Mouse (Mus musculus): ENCODE measurements around the gene Rasgef1a.

The Rasgef1a gene

GRCm38 (mm10) chr6:118010756-118011615 is at the start of gene Rasgef1a:
Rasgef1a (plus strand) TSS chr6:118011438.
- DNase-seq (ENCODE audit: low read depth, low spot score), result no peak

GRCm38 (mm10) chr6:117963201-117963600 is 48.0 kb upstream of the Rasgef1a start:
- no peak for DNase-seq (ENCODE audit: low read depth, low spot score)

GRCm38 (mm10) chr6:117966729-117967128 is 44.5 kb upstream of the Rasgef1a start:
- DNase-seq (ENCODE audit: low read depth, low spot score), result no peak

- DNase-seq (ENCODE audit: low read depth, low spot score), result no peak
Measured at GRCm38 (mm10) chr6:117987173-117987572, 24.1 kb upstream of the Rasgef1a start.

- no peak for DNase-seq (ENCODE audit: low read depth, low spot score)
Measured at GRCm38 (mm10) chr6:117989209-117989608, 22.0 kb upstream of the Rasgef1a start.

GRCm38 (mm10) chr6:117990649-117991048 is 20.6 kb upstream of the Rasgef1a start:
- no peak for DNase-seq (ENCODE audit: low read depth, low spot score)

- peak; percentile 25 for DNase-seq (ENCODE audit: low read depth, low spot score)
Measured at GRCm38 (mm10) chr6:117991297-117991696, 19.9 kb upstream of the Rasgef1a start.

- DNase-seq (ENCODE audit: low read depth, low spot score), result no peak
Measured at GRCm38 (mm10) chr6:117991928-117992327, 19.3 kb upstream of the Rasgef1a start.

- no peak for DNase-seq (ENCODE audit: low read depth, low spot score)
Measured at GRCm38 (mm10) chr6:117995168-117995567, 16.1 kb upstream of the Rasgef1a start.

GRCm38 (mm10) chr6:118001272-118001671 is 10.0 kb upstream of the Rasgef1a start:
- no peak for DNase-seq (ENCODE audit: low read depth, low spot score)

GRCm38 (mm10) chr6:118007302-118007701 is 3.9 kb upstream of the Rasgef1a start:
- no peak for DNase-seq (ENCODE audit: low read depth, low spot score)

GRCm38 (mm10) chr6:118007843-118008539 is 3.2 kb upstream of the Rasgef1a start:
- DNase-seq (ENCODE audit: low read depth, low spot score), result no peak

GRCm38 (mm10) chr6:118010256-118010655 is 982 bp upstream of the Rasgef1a start:
- no peak for DNase-seq (ENCODE audit: low read depth, low spot score)

GRCm38 (mm10) chr6:118011616-118012316 is 528 bp downstream of the Rasgef1a start:
- DNase-seq (ENCODE audit: low read depth, low spot score), result no peak

GRCm38 (mm10) chr6:118012317-118012700 is 1.1 kb downstream of the Rasgef1a start:
- no peak for DNase-seq (ENCODE audit: low read depth, low spot score)

- no peak for DNase-seq (ENCODE audit: low read depth, low spot score)
Measured at GRCm38 (mm10) chr6:118012987-118013866, 2.0 kb downstream of the Rasgef1a start.

- no peak for DNase-seq (ENCODE audit: low read depth, low spot score)
Measured at GRCm38 (mm10) chr6:118014881-118015280, 3.6 kb downstream of the Rasgef1a start.

- no peak for DNase-seq (ENCODE audit: low read depth, low spot score)
Measured at GRCm38 (mm10) chr6:118015971-118016370, 4.7 kb downstream of the Rasgef1a start.

- no peak for DNase-seq (ENCODE audit: low read depth, low spot score)
Measured at GRCm38 (mm10) chr6:118018666-118019065, 7.4 kb downstream of the Rasgef1a start.

GRCm38 (mm10) chr6:118019569-118019968 is 8.3 kb downstream of the Rasgef1a start:
- no peak for DNase-seq (ENCODE audit: low read depth, low spot score)
